Mouse (Mus musculus) liver, embryonic 14.5 days (tissue): Measurements from ENCODE around the gene Gaa.

Experiments
- CTCF ChIP-seq: IDR thresholded peaks from 2 replicates; pipeline ENCODE4 v1.5.1; 2016; ENCODE audit warnings: antibody characterized with exemption, low read depth, control low read depth
- EP300 ChIP-seq: IDR thresholded peaks from 2 replicates; pipeline ENCODE4 v1.6.1; 2016; ENCODE audit warnings: antibody characterized with exemption, low read depth

GRCm38 (mm10) chr11:119314252-119314936 lies 46.7 kb downstream of the Gaa start:
- TF ChIP-seq CTCF, result no peak
- TF ChIP-seq EP300, result no peak
